8 mouse cellular contexts compared by ENCODE assay signal in genomic region chr11:78534516-78534915, GRCm38 (mm10). TPM values are rescaled to one million over a fixed set of nuclear protein-coding genes. Genes with fewer than 3 reads are reported as not detected.
A peak's percentile ranks its signal among the peaks of the same experiment; 100 is the strongest.
DNase-seq lines count a peak whose midpoint lies in the region; ATAC-seq and TF ChIP-seq lines count a peak whose summit lies in the region.

No protein-coding gene starts in this region.

- no peaks in the 10 kb centered on the region for H3K27me3 ChIP-seq in kidney, postnatal 0 days (ENCODE audit: insufficient read depth, low read length)
- no peaks in the 10 kb centered on the region for H3K27me3 ChIP-seq in embryonic facial prominence, embryonic 14.5 days (replicated peaks; ENCODE audit: control insufficient read depth, insufficient read depth, low read length)
- no peaks in the 10 kb centered on the region for H3K27me3 ChIP-seq in limb, embryonic 11.5 days (ENCODE audit: control insufficient read depth, insufficient read depth, low read length)
- H3K27me3 ChIP-seq in neural tube, embryonic 14.5 days (ENCODE audit: control insufficient read depth, insufficient read depth, low read length): no peaks in the 10 kb centered on the region

- TF ChIP-seq CTCF in kidney, postnatal 0 days (IDR thresholded peaks at IDR 0.05; ENCODE audit: low read depth): peak; percentile 33; the same call in 1 of the 2 replicates

- peak overlapping the region; percentile 68 for H3K4me2 ChIP-seq in kidney, postnatal 0 days (ENCODE audit: low read length)
- H3K4me2 ChIP-seq in embryonic facial prominence, embryonic 14.5 days (ENCODE audit: low read depth, low read length): peak overlapping the region; percentile 75
- peak overlapping the region; percentile 65; the same call in 1 of the 2 replicates for H3K4me2 ChIP-seq in limb, embryonic 11.5 days (ENCODE audit: low read depth, severe bottlenecking)
- peak overlapping the region; percentile 83 for H3K4me2 ChIP-seq in neural tube, embryonic 14.5 days (ENCODE audit: low read depth, low read length)

- H3K27ac ChIP-seq in kidney, postnatal 0 days: no peak overlapping the region
- H3K27ac ChIP-seq in embryonic facial prominence, embryonic 14.5 days (replicated peaks; ENCODE audit: low read depth, low read length): no peak overlapping the region
- H3K27ac ChIP-seq in limb, embryonic 11.5 days (replicated peaks; ENCODE audit: low read depth, low read length): no peak overlapping the region
- no peak overlapping the region for H3K27ac ChIP-seq in neural tube, embryonic 14.5 days (ENCODE audit: low read depth, low read length)

- WGBS in kidney, postnatal 0 days: 75% methylated on average over 4 of the region's 4 CpGs
- WGBS in embryonic facial prominence, embryonic 14.5 days: 86% methylated on average over 4 of the region's 4 CpGs
- WGBS in limb, embryonic 11.5 days: 95% methylated on average over 4 of the region's 4 CpGs
- WGBS in neural tube, embryonic 14.5 days: 94% methylated on average over 4 of the region's 4 CpGs

- peak overlapping the region; percentile 68 for H3K4me3 ChIP-seq in kidney, postnatal 0 days (replicated peaks; ENCODE audit: low read depth, low read length)
- H3K4me3 ChIP-seq in embryonic facial prominence, embryonic 14.5 days (ENCODE audit: low read depth, low read length): peak overlapping the region; percentile 73
- no peak overlapping the region for H3K4me3 ChIP-seq in limb, embryonic 11.5 days (ENCODE audit: low read depth, low read length)
- H3K4me3 ChIP-seq in neural tube, embryonic 14.5 days (ENCODE audit: low read depth, low read length): peak overlapping the region; percentile 66

- intact Hi-C loops in left cerebral cortex, postnatal 36 days (cut with DNase I): no loop called here

- peaks cover 6% of the 10 kb centered on the region; the same call in 1 of the 2 replicates for H3K36me3 ChIP-seq in kidney, postnatal 0 days (ENCODE audit: insufficient read depth, low read length)
- peaks cover 35% of the 10 kb centered on the region for H3K36me3 ChIP-seq in embryonic facial prominence, embryonic 14.5 days (ENCODE audit: control insufficient read depth, insufficient read depth, low read length)
- H3K36me3 ChIP-seq in limb, embryonic 11.5 days (ENCODE audit: control insufficient read depth, insufficient read depth, low read length): peaks cover 2% of the 10 kb centered on the region; the same call in 1 of the 2 replicates
- H3K36me3 ChIP-seq in neural tube, embryonic 14.5 days (ENCODE audit: control insufficient read depth, insufficient read depth, low read length): peaks cover 4% of the 10 kb centered on the region; the same call in 1 of the 2 replicates

- no peaks in the 10 kb centered on the region for H3K9me3 ChIP-seq in kidney, postnatal 0 days (replicated peaks; ENCODE audit: low read length)
- no peaks in the 10 kb centered on the region for H3K9me3 ChIP-seq in embryonic facial prominence, embryonic 14.5 days (ENCODE audit: control insufficient read depth, low read length)
- no peaks in the 10 kb centered on the region for H3K9me3 ChIP-seq in limb, embryonic 11.5 days (ENCODE audit: control insufficient read depth, low read length)
- H3K9me3 ChIP-seq in neural tube, embryonic 14.5 days (ENCODE audit: control insufficient read depth, low read length): no peaks in the 10 kb centered on the region

- no peak for DNase-seq in kidney, postnatal 0 days (ENCODE audit: low spot score)
- no peak for DNase-seq in kidney, postnatal 14 days
- no peak for DNase-seq in embryonic facial prominence, embryonic 14.5 days (ENCODE audit: low spot score)
- no peak for DNase-seq in limb, embryonic 11.5 days (ENCODE audit: low spot score)
- DNase-seq in left cerebral cortex, postnatal 36 days (ENCODE audit: low spot score in 2 of 2): no peak
- DNase-seq in layer of hippocampus, adult 11-12 months (ENCODE audit: low spot score): no peak
- DNase-seq in frontal cortex, postnatal 25 days (ENCODE audit: low spot score in 2 of 2): no peak

- no peak overlapping the region for H3K9ac ChIP-seq in kidney, postnatal 0 days (ENCODE audit: low read depth, low read length)
- no peak overlapping the region for H3K9ac ChIP-seq in embryonic facial prominence, embryonic 14.5 days (ENCODE audit: low read depth, low read length)
- no peak overlapping the region for H3K9ac ChIP-seq in limb, embryonic 11.5 days (ENCODE audit: low read length)
- peak overlapping the region; percentile 63; the same call in 1 of the 2 replicates for H3K9ac ChIP-seq in neural tube, embryonic 14.5 days (replicated peaks; ENCODE audit: low read depth, low read length)

- no peak for ATAC-seq in kidney, postnatal 0 days (replicated peaks; ENCODE audit: low FRiP score, low read depth)
- ATAC-seq in embryonic facial prominence, embryonic 14.5 days (ENCODE audit: low read depth): no peak
- no peak for ATAC-seq in limb, embryonic 11.5 days (ENCODE audit: insufficient number of reproducible peaks, low FRiP score, low TSS enrichment, low read depth)
- no peak for ATAC-seq in neural tube, embryonic 14.5 days (ENCODE audit: low read depth)

- peaks cover 19% of the 10 kb centered on the region for H3K4me1 ChIP-seq in kidney, postnatal 0 days (replicated peaks; ENCODE audit: insufficient read depth, low read length)
- H3K4me1 ChIP-seq in embryonic facial prominence, embryonic 14.5 days (ENCODE audit: control insufficient read depth, insufficient read depth, low read length): peaks cover 16% of the 10 kb centered on the region
- H3K4me1 ChIP-seq in limb, embryonic 11.5 days (ENCODE audit: control insufficient read depth, insufficient read depth, low read length): peaks cover 17% of the 10 kb centered on the region
- peaks cover 18% of the 10 kb centered on the region for H3K4me1 ChIP-seq in neural tube, embryonic 14.5 days (ENCODE audit: control insufficient read depth, insufficient read depth, low read length)

RNA-seq across cellular contexts. Expression of gene Tnfaip1, which starts 1.6 kb away (rescaled TPM):
- 59.8 and 66.5 TPM in 2 replicates for polyA plus RNA-seq in kidney, postnatal 0 days (2015; fragmentation: Nextera tagmentation; extraction: Ambion mirVana)
- 76.0 and 83.0 TPM in 2 replicates for polyA plus RNA-seq in embryonic facial prominence, embryonic 14.5 days (2014; fragmentation: Nextera tagmentation; extraction: Ambion mirVana)
- 84.3 and 85.1 TPM in 2 replicates for polyA plus RNA-seq in limb, embryonic 11.5 days (2014; fragmentation: Nextera tagmentation; extraction: Ambion mirVana)
- 49.3 and 55.0 TPM in 2 replicates for polyA plus RNA-seq in neural tube, embryonic 14.5 days (2014; fragmentation: Nextera tagmentation; extraction: Ambion mirVana)
- 10 to 100 TPM; 35.6 to 39.2 TPM for total RNA-seq in left cerebral cortex, postnatal 36 days (2021)

RNA-seq across cellular contexts. Expression of gene Ift20, which starts 1.6 kb away (rescaled TPM):
- polyA plus RNA-seq in kidney, postnatal 0 days (2015; fragmentation: Nextera tagmentation; extraction: Ambion mirVana): 185 and 187 TPM in 2 replicates
- 172 and 178 TPM in 2 replicates for polyA plus RNA-seq in embryonic facial prominence, embryonic 14.5 days (2014; fragmentation: Nextera tagmentation; extraction: Ambion mirVana)
- polyA plus RNA-seq in limb, embryonic 11.5 days (2014; fragmentation: Nextera tagmentation; extraction: Ambion mirVana): 128 and 130 TPM in 2 replicates
- 122 and 124 TPM in 2 replicates for polyA plus RNA-seq in neural tube, embryonic 14.5 days (2014; fragmentation: Nextera tagmentation; extraction: Ambion mirVana)
- 10 to 100 TPM; 85.7 to 93.9 TPM for total RNA-seq in left cerebral cortex, postnatal 36 days (2021)

RNA-seq across cellular contexts. Expression of gene Tmem97, which starts 16.1 kb away (rescaled TPM):
- polyA plus RNA-seq in kidney, postnatal 0 days (2015; fragmentation: Nextera tagmentation; extraction: Ambion mirVana): 61.0 and 65.8 TPM in 2 replicates
- polyA plus RNA-seq in embryonic facial prominence, embryonic 14.5 days (2014; fragmentation: Nextera tagmentation; extraction: Ambion mirVana): 86.9 and 88.2 TPM in 2 replicates
- polyA plus RNA-seq in limb, embryonic 11.5 days (2014; fragmentation: Nextera tagmentation; extraction: Ambion mirVana): 83.3 and 83.8 TPM in 2 replicates
- polyA plus RNA-seq in neural tube, embryonic 14.5 days (2014; fragmentation: Nextera tagmentation; extraction: Ambion mirVana): 38.0 and 43.0 TPM in 2 replicates
- total RNA-seq in left cerebral cortex, postnatal 36 days (2021): 10 to 100 TPM; 17.0 to 25.7 TPM

RNA-seq across cellular contexts. Expression of gene Poldip2, which starts 22.5 kb away (rescaled TPM):
- polyA plus RNA-seq in kidney, postnatal 0 days (2015; fragmentation: Nextera tagmentation; extraction: Ambion mirVana): 173 and 191 TPM in 2 replicates
- 152 and 156 TPM in 2 replicates for polyA plus RNA-seq in embryonic facial prominence, embryonic 14.5 days (2014; fragmentation: Nextera tagmentation; extraction: Ambion mirVana)
- 164 and 165 TPM in 2 replicates for polyA plus RNA-seq in limb, embryonic 11.5 days (2014; fragmentation: Nextera tagmentation; extraction: Ambion mirVana)
- 169 and 191 TPM in 2 replicates for polyA plus RNA-seq in neural tube, embryonic 14.5 days (2014; fragmentation: Nextera tagmentation; extraction: Ambion mirVana)
- 100 to 1,000 TPM; 116 to 117 TPM for total RNA-seq in left cerebral cortex, postnatal 36 days (2021)

RNA-seq across cellular contexts. Expression of gene Tmem199, which starts 22.5 kb away (rescaled TPM):
- 56.0 and 58.9 TPM in 2 replicates for polyA plus RNA-seq in kidney, postnatal 0 days (2015; fragmentation: Nextera tagmentation; extraction: Ambion mirVana)
- 39.0 and 39.8 TPM in 2 replicates for polyA plus RNA-seq in embryonic facial prominence, embryonic 14.5 days (2014; fragmentation: Nextera tagmentation; extraction: Ambion mirVana)
- 62.0 and 66.5 TPM in 2 replicates for polyA plus RNA-seq in limb, embryonic 11.5 days (2014; fragmentation: Nextera tagmentation; extraction: Ambion mirVana)
- polyA plus RNA-seq in neural tube, embryonic 14.5 days (2014; fragmentation: Nextera tagmentation; extraction: Ambion mirVana): 104 and 108 TPM in 2 replicates
- 10 to 100 TPM; 38.0 to 44.6 TPM for total RNA-seq in left cerebral cortex, postnatal 36 days (2021)
